Mouse (Mus musculus) heart, embryonic 11.5 days (tissue): ENCODE results near the gene Apobec3. TPM values are rescaled to one million over a fixed set of nuclear protein-coding genes. Genes with fewer than 3 reads are reported as not detected.

Source experiments
- ATAC-seq: fragments of 200-750 bp; cut with Nextera tagmentation; replicated peaks from 2 replicates; pipeline ENCODE4 v1.8.0; 2017; ENCODE audit warnings: moderate library complexity; ENCODE audit not compliant: insufficient number of reproducible peaks, low FRiP score, low TSS enrichment
- H3K27ac ChIP-seq: fragments of 300-500 bp; sonication (generic); 2 replicates; pipeline ENCODE4 v1.5.1; 2014; ENCODE audit warnings: mild to moderate bottlenecking, low read depth, low read length
- H3K27me3 ChIP-seq: fragments of 300-500 bp; sonication (generic); 2 replicates; pipeline ENCODE4 v1.6.1; 2014; ENCODE audit warnings: mild to moderate bottlenecking, low read length, mixed read lengths; ENCODE audit not compliant: control insufficient read depth, insufficient read depth
- H3K36me3 ChIP-seq: fragments of 300-500 bp; sonication (generic); 2 replicates; pipeline ENCODE4 v1.6.1; 2014; ENCODE audit warnings: mild to moderate bottlenecking, low read length, moderate library complexity, mixed read lengths; ENCODE audit not compliant: control insufficient read depth, insufficient read depth
- H3K4me1 ChIP-seq: fragments of 300-500 bp; sonication (generic); 2 replicates; pipeline ENCODE4 v1.6.1; 2014; ENCODE audit warnings: low read length; ENCODE audit not compliant: control insufficient read depth, insufficient read depth
- H3K4me2 ChIP-seq: fragments of 300-500 bp; sonication (generic); 2 replicates; pipeline ENCODE4 v1.6.1; 2014; ENCODE audit warnings: mild to moderate bottlenecking, moderate library complexity
- H3K4me3 ChIP-seq: fragments of 300-500 bp; sonication (generic); 2 replicates; pipeline ENCODE4 v1.5.1; 2014; ENCODE audit warnings: low read depth, low read length
- H3K9ac ChIP-seq: fragments of 300-500 bp; sonication (generic); 2 replicates; pipeline ENCODE4 v1.6.1; 2014; ENCODE audit warnings: mild to moderate bottlenecking, low read depth, low read length, moderate library complexity
- H3K9me3 ChIP-seq: fragments of 300-500 bp; sonication (generic); replicated peaks from 2 replicates; pipeline ENCODE4 v1.6.1; 2016; ENCODE audit warnings: low read length; ENCODE audit not compliant: control insufficient read depth
- WGBS: fragments of 180-500 bp; shearing (Covaris S2); extraction: QIAGEN DNeasy Blood & Tissue Kit; methylation state at CpG from one replicate; pipeline ENCODE4 v1.1.7; 2014; ENCODE audit not compliant: insufficient replicate concordance; 5-methylcytosine and 5-hydroxymethylcytosine counted together
- polyA plus RNA-seq: library from polyadenylated mRNA; unstranded; fragments of >200 nt; fragmentation: Nextera tagmentation; extraction: Ambion mirVana; gene quantifications from 2 replicates; pipeline ENCODE4 v1.2.1, GENCODE M21; 2014

Gene Apobec3
- polyA plus RNA-seq, 1 experiment from 2014 or later: 12.0 TPM

DNA sequence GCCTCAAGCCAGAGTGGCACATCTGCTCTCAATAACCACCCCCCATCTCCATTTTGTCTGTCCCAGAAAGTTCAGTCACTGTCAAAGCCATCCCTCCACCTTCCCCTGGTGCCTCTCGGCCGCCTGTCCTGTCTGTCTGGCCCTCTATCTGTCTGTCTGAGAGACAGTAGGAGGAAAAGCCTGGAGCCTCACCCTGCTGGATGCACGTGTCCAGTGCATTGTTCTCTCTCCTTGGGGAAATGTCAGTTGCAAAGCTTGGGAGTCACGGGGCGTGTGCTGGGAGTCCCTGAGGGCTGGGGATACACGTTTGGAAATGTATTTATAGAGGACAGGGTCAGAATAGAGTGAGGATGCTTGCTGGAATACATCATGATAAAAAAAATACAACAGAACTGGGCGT is 62.0 kb downstream of the Apobec3 start:
- Histone ChIP-seq H3K9ac (no peak overlapping the region), H3K4me1 (peaks cover 37% of the 10 kb centered on the region), H3K27me3 (peaks cover 4% of the 10 kb centered on the region; the same call in 1 of the 2 replicates), H3K36me3 (no peaks in the 10 kb centered on the region), H3K4me3 (no peak overlapping the region), H3K4me2 (no peak overlapping the region), H3K27ac (no peak overlapping the region), H3K9me3 (no peaks in the 10 kb centered on the region)
- ATAC-seq: no peak
- 50% methylated on average over 7 of the region's 7 CpGs for WGBS

DNA sequence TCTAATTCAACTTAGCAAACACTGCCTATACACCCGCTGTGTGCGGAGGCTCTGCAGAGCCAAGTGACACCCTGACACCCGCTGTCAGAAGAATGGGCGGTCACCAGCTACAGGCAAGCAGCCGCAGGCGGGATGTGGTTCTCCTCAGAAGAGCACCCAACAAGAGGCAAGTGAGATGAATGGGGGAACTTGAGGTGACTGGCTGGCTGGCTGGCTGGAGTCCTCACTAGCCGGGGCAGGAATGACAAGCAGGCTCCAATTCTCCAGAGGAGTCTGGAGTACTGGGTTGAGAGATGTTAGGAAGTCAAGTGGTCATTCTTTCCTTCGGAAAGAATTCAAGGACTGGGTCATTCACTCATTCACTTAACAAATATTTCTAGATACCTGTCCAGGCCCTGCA is 65.1 kb downstream of the Apobec3 start:
- Histone ChIP-seq H3K9ac (no peak overlapping the region), H3K36me3 (no peaks in the 10 kb centered on the region), H3K4me3 (no peak overlapping the region), H3K4me2 (no peak overlapping the region), H3K4me1 (peaks cover 15% of the 10 kb centered on the region), H3K27ac (no peak overlapping the region), H3K9me3 (no peaks in the 10 kb centered on the region), H3K27me3 (peaks cover 4% of the 10 kb centered on the region; the same call in 1 of the 2 replicates)
- no peak for ATAC-seq
- WGBS: 73% methylated on average over 8 of the region's 8 CpGs

DNA sequence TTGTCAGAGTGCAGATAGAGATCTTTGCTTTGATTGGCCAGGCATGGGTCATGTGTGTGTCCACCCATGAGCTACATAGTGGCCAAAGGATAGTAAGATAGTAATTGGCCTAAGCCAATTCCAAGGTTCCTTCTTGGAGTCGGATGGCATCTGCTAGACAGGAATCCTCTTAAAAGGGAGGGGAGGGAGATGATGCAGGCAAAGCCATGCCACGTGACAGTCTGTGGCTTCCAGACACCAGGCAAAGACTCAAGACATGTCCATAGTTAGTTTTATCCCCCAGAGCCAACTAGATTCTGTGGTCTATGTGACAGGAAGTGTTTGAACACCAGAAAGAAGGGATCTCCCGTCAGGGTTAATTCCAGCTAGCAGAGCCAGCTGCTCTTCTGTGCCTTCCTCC is 67.0 kb downstream of the Apobec3 start:
- no peak overlapping the region for H3K27ac ChIP-seq
- H3K36me3 ChIP-seq: no peaks in the 10 kb centered on the region
- no peaks in the 10 kb centered on the region for H3K9me3 ChIP-seq
- ATAC-seq: no peak
- peaks cover 2% of the 10 kb centered on the region; the same call in 1 of the 2 replicates for H3K4me1 ChIP-seq
- WGBS: 56% methylated on average over 3 of the region's 3 CpGs
- no peak overlapping the region for H3K4me3 ChIP-seq
- H3K27me3 ChIP-seq: peaks cover 4% of the 10 kb centered on the region; the same call in 1 of the 2 replicates
- H3K9ac ChIP-seq: no peak overlapping the region
- H3K4me2 ChIP-seq: no peak overlapping the region

DNA sequence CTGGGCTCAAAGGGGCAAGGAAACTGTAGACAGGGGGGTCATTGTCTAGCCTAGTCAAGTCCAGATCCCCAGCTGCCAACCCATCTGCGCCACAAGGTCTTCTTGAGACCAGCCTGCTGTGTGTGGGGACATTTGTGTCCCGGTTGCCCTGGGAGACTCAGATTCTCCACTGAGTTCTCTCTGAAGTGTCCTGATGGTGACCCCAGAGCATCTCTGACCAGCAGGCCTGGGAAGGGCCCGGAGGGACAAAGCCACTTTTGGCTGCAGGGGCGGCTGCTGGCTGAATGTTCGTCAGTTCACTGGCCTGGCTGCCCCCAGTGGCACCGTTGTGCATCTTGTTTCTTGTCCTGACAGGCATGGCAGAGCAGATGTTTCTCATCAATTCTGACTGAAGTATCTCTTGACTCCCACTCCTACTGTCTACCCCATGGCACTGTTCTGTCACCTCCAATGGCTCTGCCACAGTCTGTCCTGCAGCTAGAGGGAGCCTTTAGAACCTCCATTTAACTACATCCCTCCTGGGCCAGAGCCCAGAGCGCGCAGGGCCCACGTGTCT is 70.0 kb downstream of the Apobec3 start:
- Histone ChIP-seq H3K4me3 (no peak overlapping the region), H3K9ac (no peak overlapping the region), H3K36me3 (no peaks in the 10 kb centered on the region), H3K27ac (no peak overlapping the region), H3K4me2 (no peak overlapping the region), H3K4me1 (peaks cover 2% of the 10 kb centered on the region; the same call in 1 of the 2 replicates), H3K27me3 (no peaks in the 10 kb centered on the region), H3K9me3 (no peaks in the 10 kb centered on the region)
- 60% methylated on average over 9 of the region's 9 CpGs for WGBS
- no peak for ATAC-seq

DNA sequence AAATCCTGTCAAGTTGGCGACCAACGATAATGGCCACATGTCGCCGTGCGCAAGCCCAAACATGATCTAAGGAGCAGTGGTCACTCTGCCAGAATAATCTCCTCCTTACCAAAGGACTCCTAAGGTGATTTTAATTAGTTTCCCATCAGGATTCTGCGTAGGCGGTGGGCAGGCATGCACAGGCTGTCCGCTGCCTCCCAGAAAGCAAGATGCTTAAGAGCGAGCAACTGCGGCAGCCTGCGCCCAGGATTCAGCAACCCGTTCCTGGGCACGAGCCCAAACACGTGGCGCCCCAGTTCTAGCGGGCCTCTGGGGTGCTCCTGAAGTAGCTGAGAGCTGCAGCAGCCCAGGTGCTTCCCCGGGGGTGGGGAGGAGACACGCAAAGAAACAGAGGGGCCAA is 71.2 kb downstream of the Apobec3 start:
- H3K4me2 ChIP-seq: no peak overlapping the region
- H3K36me3 ChIP-seq: no peaks in the 10 kb centered on the region
- no peaks in the 10 kb centered on the region for H3K9me3 ChIP-seq
- no peaks in the 10 kb centered on the region for H3K27me3 ChIP-seq
- no peak for ATAC-seq
- no peaks in the 10 kb centered on the region for H3K4me1 ChIP-seq
- no peak overlapping the region for H3K27ac ChIP-seq
- no peak overlapping the region for H3K4me3 ChIP-seq
- 85% methylated on average over 18 of the region's 18 CpGs for WGBS
- no peak overlapping the region for H3K9ac ChIP-seq

DNA sequence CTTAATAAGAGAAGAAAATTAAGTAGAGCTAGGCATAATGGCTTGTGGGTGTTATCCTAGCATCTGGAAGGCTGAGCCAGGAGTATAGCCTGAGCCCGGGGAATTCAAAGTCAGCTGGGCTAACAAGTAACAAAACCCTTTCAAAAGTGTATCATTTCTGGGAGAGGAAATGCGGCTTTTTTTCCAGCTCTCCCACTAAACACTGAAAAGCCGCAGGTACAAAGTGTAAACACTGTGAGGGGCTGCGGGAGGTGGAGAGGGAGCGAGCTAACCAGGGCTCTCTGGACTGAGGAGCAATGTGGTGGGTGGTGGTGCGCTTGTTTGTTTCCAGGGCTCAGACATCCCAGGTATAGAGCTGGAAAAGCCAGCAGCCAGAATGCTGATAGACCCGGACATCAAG is 72.9 kb downstream of the Apobec3 start:
- 82% methylated on average over 7 of the region's 7 CpGs for WGBS
- Histone ChIP-seq H3K27me3 (no peaks in the 10 kb centered on the region), H3K36me3 (no peaks in the 10 kb centered on the region), H3K4me3 (no peak overlapping the region), H3K9ac (no peak overlapping the region), H3K27ac (no peak overlapping the region), H3K4me2 (no peak overlapping the region), H3K9me3 (no peaks in the 10 kb centered on the region), H3K4me1 (no peaks in the 10 kb centered on the region)
- no peak for ATAC-seq

Other genes starting within 250 kb of the Apobec3 start
- 0.87 and 1.7 TPM in 2 replicates for gene Fam227a, start 232.7 kb upstream of the Apobec3 start, polyA plus RNA-seq
- 38.2 and 45.4 TPM in 2 replicates for gene Cby1, start 232.5 kb upstream of the Apobec3 start, polyA plus RNA-seq
- 260 and 273 TPM in 2 replicates for gene Tomm22, start 220.8 kb upstream of the Apobec3 start, polyA plus RNA-seq
- 10.9 and 15.3 TPM in 2 replicates for gene Josd1, start 203.7 kb upstream of the Apobec3 start, polyA plus RNA-seq
- 22.7 and 26.3 TPM in 2 replicates for gene Gtpbp1, start 200.8 kb upstream of the Apobec3 start, polyA plus RNA-seq
- 3.7 and 4.9 TPM in 2 replicates for gene Sun2, start 149.1 kb upstream of the Apobec3 start, polyA plus RNA-seq
- 37.3 TPM in 2 replicates for gene Dnal4, start 113.8 kb upstream of the Apobec3 start, polyA plus RNA-seq
- gene Nptxr, start 86.9 kb upstream of the Apobec3 start, polyA plus RNA-seq: 0.58 and 0.83 TPM in 2 replicates
- 0.64 TPM in 1 of 2 replicates, not detected in the other for gene Npcd, start 57.4 kb upstream of the Apobec3 start, polyA plus RNA-seq
- gene Cbx6, start 57.0 kb upstream of the Apobec3 start, polyA plus RNA-seq: 15.7 and 17.4 TPM in 2 replicates
- 0.72 and 1.1 TPM in 2 replicates for gene Cbx7, start 79.5 kb downstream of the Apobec3 start, polyA plus RNA-seq
- gene Pdgfb, start 123.3 kb downstream of the Apobec3 start, polyA plus RNA-seq: 1.3 and 2.0 TPM in 2 replicates
- gene Syngr1, start 199.7 kb downstream of the Apobec3 start, polyA plus RNA-seq: 15.2 and 20.7 TPM in 2 replicates
- gene Rpl3, start 200.2 kb downstream of the Apobec3 start, polyA plus RNA-seq: 861 and 879 TPM in 2 replicates
- 18.8 and 25.1 TPM in 2 replicates for gene Tab1, start 241.5 kb downstream of the Apobec3 start, polyA plus RNA-seq